Mouse (Mus musculus) myocyte (in vitro differentiated cells): Measurements from ENCODE around the gene Ccl6. TPM values are rescaled to one million over a fixed set of nuclear protein-coding genes. Genes with fewer than 3 reads are reported as not detected.

Experiments used
- H3K27me3 ChIP-seq: one replicate; pipeline ENCODE4 v1.6.1; 2011; ENCODE audit not compliant: control insufficient read depth, insufficient read depth, insufficient read length
- H3K36me3 ChIP-seq: one replicate; pipeline ENCODE4 v1.6.1; 2011; ENCODE audit not compliant: control insufficient read depth, insufficient read depth
- H3K4me2 ChIP-seq: one replicate; pipeline ENCODE4 v1.6.1; 2011; ENCODE audit warnings: low read depth, control low read depth
- H3K4me3 ChIP-seq: one replicate; pipeline ENCODE4 v1.5.1; 2011; ENCODE audit warnings: mild to moderate bottlenecking, control low read depth, moderate library complexity
- H3K79me2 ChIP-seq: one replicate; pipeline ENCODE4 v1.6.1; 2011; ENCODE audit not compliant: control insufficient read depth, insufficient read depth
- H3ac ChIP-seq: one replicate; pipeline ENCODE4 v1.6.1; 2011; ENCODE audit not compliant: control insufficient read depth, insufficient read length
- CEBPB ChIP-seq: IDR thresholded peaks from 2 replicates; pipeline ENCODE4 v1.6.1; 2011; ENCODE audit warnings: mild to moderate bottlenecking, moderate library complexity; ENCODE audit not compliant: poor library complexity, insufficient read depth, severe bottlenecking
- E2F4 ChIP-seq: IDR thresholded peaks from one replicate; pipeline ENCODE4 v1.6.1; 2011; ENCODE audit warnings: mild to moderate bottlenecking, control low read depth, moderate library complexity; ENCODE audit not compliant: insufficient read depth
- MAX ChIP-seq: IDR thresholded peaks from one replicate; pipeline ENCODE4 v1.6.1; 2011; ENCODE audit warnings: low read depth, mild to moderate bottlenecking, control low read depth
- MYOD1 ChIP-seq, 3 experiments: IDR thresholded peaks; one replicate each; pipeline ENCODE4 v1.6.1; 2011; ENCODE audit warnings: control low read depth in 2 of 3, low read depth in 2 of 3, mild to moderate bottlenecking in 2 of 3, moderate library complexity in 1 of 3; ENCODE audit not compliant: insufficient read length in 2 of 3, control insufficient read depth in 1 of 3
- MYOG ChIP-seq, 3 experiments: IDR thresholded peaks; one replicate each; pipeline ENCODE4 v1.6.1; 2011; ENCODE audit warnings: control low read depth in 2 of 3, low read depth in 2 of 3, mild to moderate bottlenecking in 2 of 3; ENCODE audit not compliant: insufficient read length in 2 of 3, control insufficient read depth in 1 of 3, insufficient read depth in 1 of 3
- POLR2A ChIP-seq: IDR thresholded peaks from one replicate; pipeline ENCODE4 v1.6.1; 2011; ENCODE audit warnings: low read depth, mild to moderate bottlenecking, control low read depth, moderate library complexity; ENCODE audit not compliant: insufficient read length
- POLR2AphosphoS2 ChIP-seq: IDR thresholded peaks from one replicate; pipeline ENCODE4 v1.6.1; 2011; ENCODE audit warnings: low read depth, control low read depth; ENCODE audit not compliant: insufficient read length
- REST ChIP-seq: IDR thresholded peaks from one replicate; pipeline ENCODE4 v1.6.1; 2011; ENCODE audit warnings: mild to moderate bottlenecking, control low read depth, moderate library complexity; ENCODE audit not compliant: insufficient read depth, insufficient read length
- SRF ChIP-seq: IDR thresholded peaks from one replicate; pipeline ENCODE4 v1.6.1; 2011; ENCODE audit warnings: low read depth; ENCODE audit not compliant: control insufficient read depth, insufficient read length
- TCF12 ChIP-seq: IDR thresholded peaks from one replicate; pipeline ENCODE4 v1.6.1; 2011; ENCODE audit warnings: mild to moderate bottlenecking, control low read depth; ENCODE audit not compliant: poor library complexity, insufficient read depth, severe bottlenecking
- TCF3 ChIP-seq: IDR thresholded peaks from one replicate; pipeline ENCODE4 v1.6.1; 2011; ENCODE audit warnings: low read depth, control low read depth; ENCODE audit not compliant: insufficient read length
- USF1 ChIP-seq: IDR thresholded peaks from one replicate; pipeline ENCODE4 v1.6.1; 2011; ENCODE audit warnings: low read depth, mild to moderate bottlenecking, control low read depth, moderate library complexity
- polyA plus RNA-seq: library from polyadenylated mRNA; unstranded; fragments of >200 nt; fragmentation: generic; extraction: Trizol; gene quantifications from one replicate; pipeline ENCODE4 v1.2.1, GENCODE M21; 2012; ENCODE audit warnings: missing spikeins

The Ccl6 gene
- polyA plus RNA-seq, 1 experiment, result 0.04 TPM

GRCm38 (mm10) chr11:83636742-83637235 is 43.9 kb upstream of the Ccl6 start:
- Histone ChIP-seq H3K4me3 (no peak overlapping the region), H3K36me3 (no peaks in the 10 kb centered on the region), H3ac (no peak overlapping the region), H3K79me2 (no peaks in the 10 kb centered on the region), H3K27me3 (no peaks in the 10 kb centered on the region), H3K4me2 (no peak overlapping the region)
- TF ChIP-seq POLR2AphosphoS2 (no peak), TCF12 (no peak), MAX (no peak), CEBPB (no peak), MYOD1 (IDR thresholded peaks at IDR 0.05; ENCODE audit: control insufficient read depth in 1 of 3, insufficient read length in 2 of 3, low read depth in 2 of 3) (no peak), USF1 (no peak)

GRCm38 (mm10) chr11:83634898-83635297 is 42.0 kb upstream of the Ccl6 start:
- H3K79me2 ChIP-seq, result no peaks in the 10 kb centered on the region
- TF ChIP-seq SRF (no peak), TCF12 (no peak), CEBPB (no peak), POLR2A (no peak), TCF3 (no peak), POLR2AphosphoS2 (no peak), MYOD1 (IDR thresholded peaks at IDR 0.05; ENCODE audit: control insufficient read depth in 1 of 3, insufficient read length in 2 of 3, low read depth in 2 of 3) (no peak), MYOG (IDR thresholded peaks at IDR 0.05; ENCODE audit: control insufficient read depth in 1 of 3, insufficient read depth in 1 of 3, insufficient read length in 2 of 3, low read depth in 2 of 3) (no peak), REST (no peak), USF1 (no peak), MAX (no peak), E2F4 (no peak)
- H3K36me3 ChIP-seq, result no peaks in the 10 kb centered on the region
- no peak overlapping the region for H3K4me2 ChIP-seq
- H3K27me3 ChIP-seq, result no peaks in the 10 kb centered on the region
- H3K4me3 ChIP-seq, result no peak overlapping the region
- H3ac ChIP-seq, result no peak overlapping the region

GRCm38 (mm10) chr11:83634425-83634824 is 41.5 kb upstream of the Ccl6 start:
- H3K36me3 ChIP-seq, result no peaks in the 10 kb centered on the region
- H3K4me3 ChIP-seq, result no peak overlapping the region
- no peaks in the 10 kb centered on the region for H3K27me3 ChIP-seq
- TF ChIP-seq E2F4 (no peak), MYOD1 (IDR thresholded peaks at IDR 0.05; ENCODE audit: control insufficient read depth in 1 of 3, insufficient read length in 2 of 3, low read depth in 2 of 3) (no peak), MAX (no peak), USF1 (no peak), POLR2A (no peak), CEBPB (no peak), MYOG (IDR thresholded peaks at IDR 0.05; ENCODE audit: control insufficient read depth in 1 of 3, insufficient read depth in 1 of 3, insufficient read length in 2 of 3, low read depth in 2 of 3) (no peak)
- H3K79me2 ChIP-seq, result no peaks in the 10 kb centered on the region
- H3ac ChIP-seq, result no peak overlapping the region
- no peak overlapping the region for H3K4me2 ChIP-seq

- no peaks in the 10 kb centered on the region for H3K79me2 ChIP-seq
Measured at GRCm38 (mm10) chr11:83632744-83633143, 39.9 kb upstream of the Ccl6 start.

GRCm38 (mm10) chr11:83631065-83631464 is 38.2 kb upstream of the Ccl6 start:
- no peak overlapping the region for H3ac ChIP-seq
- TF ChIP-seq TCF3 (no peak), MYOD1 (IDR thresholded peaks at IDR 0.05; ENCODE audit: control insufficient read depth in 1 of 3, insufficient read length in 2 of 3, low read depth in 2 of 3) (no peak), USF1 (no peak), REST (no peak), MYOG (IDR thresholded peaks at IDR 0.05; ENCODE audit: control insufficient read depth in 1 of 3, insufficient read depth in 1 of 3, insufficient read length in 2 of 3, low read depth in 2 of 3) (no peak), CEBPB (no peak), MAX (no peak), POLR2A (no peak), TCF12 (no peak), SRF (no peak), E2F4 (no peak), POLR2AphosphoS2 (no peak)

More at GRCm38 (mm10) chr11:83632744-83633143, 39.9 kb upstream of the Ccl6 start:
- no peaks in the 10 kb centered on the region for H3K36me3 ChIP-seq
- H3K4me3 ChIP-seq, result no peak overlapping the region
- H3ac ChIP-seq, result no peak overlapping the region
- H3K27me3 ChIP-seq, result no peaks in the 10 kb centered on the region
- no peak for TF ChIP-seq REST
- TF ChIP-seq TCF12, result no peak
- TF ChIP-seq MYOD1 (IDR thresholded peaks at IDR 0.05; ENCODE audit: control insufficient read depth in 1 of 3, insufficient read length in 2 of 3, low read depth in 2 of 3), result no peak
- no peak for TF ChIP-seq TCF3
- no peak for TF ChIP-seq E2F4
- no peak for TF ChIP-seq POLR2A
- no peak for TF ChIP-seq SRF
- no peak for TF ChIP-seq CEBPB
- no peak for TF ChIP-seq MAX
- TF ChIP-seq MYOG (IDR thresholded peaks at IDR 0.05; ENCODE audit: control insufficient read depth in 1 of 3, insufficient read depth in 1 of 3, insufficient read length in 2 of 3, low read depth in 2 of 3), result no peak
- no peak for TF ChIP-seq USF1
- TF ChIP-seq POLR2AphosphoS2, result no peak
- no peak overlapping the region for H3K4me2 ChIP-seq

More at GRCm38 (mm10) chr11:83631065-83631464, 38.2 kb upstream of the Ccl6 start:
- H3K79me2 ChIP-seq, result no peaks in the 10 kb centered on the region
- H3K4me3 ChIP-seq, result no peak overlapping the region
- H3K27me3 ChIP-seq, result no peaks in the 10 kb centered on the region
- no peak overlapping the region for H3K4me2 ChIP-seq
- no peaks in the 10 kb centered on the region for H3K36me3 ChIP-seq
